Mouse (Mus musculus) neural tube, embryonic 12.5 days (tissue): ENCODE data around the gene Nlrc5. TPM values are rescaled to one million over a fixed set of nuclear protein-coding genes. Genes with fewer than 3 reads are reported as not detected.

Experiments
- ATAC-seq: fragments of 200-750 bp; cut with Nextera tagmentation; 2 replicates; pipeline ENCODE4 v1.8.0; 2017; ENCODE audit warnings: low read depth, mild to moderate bottlenecking, moderate TSS enrichment, moderate library complexity; ENCODE audit not compliant: low FRiP score
- H3K27ac ChIP-seq: fragments of 300-500 bp; sonication (generic); 2 replicates; pipeline ENCODE4 v1.5.1; 2016
- H3K27me3 ChIP-seq: fragments of 300-500 bp; sonication (generic); replicated peaks from 2 replicates; pipeline ENCODE4 v1.6.1; 2016; ENCODE audit warnings: mild to moderate bottlenecking
- H3K36me3 ChIP-seq: fragments of 300-500 bp; sonication (generic); 2 replicates; pipeline ENCODE4 v1.6.1; 2016; ENCODE audit warnings: mild to moderate bottlenecking
- H3K4me1 ChIP-seq: fragments of 300-500 bp; sonication (generic); 2 replicates; pipeline ENCODE4 v1.6.1; 2016
- H3K4me2 ChIP-seq: fragments of 300-500 bp; sonication (generic); replicated peaks from 2 replicates; pipeline ENCODE4 v1.6.1; 2016; ENCODE audit warnings: mild to moderate bottlenecking
- H3K4me3 ChIP-seq: fragments of 300-500 bp; sonication (generic); 2 replicates; pipeline ENCODE4 v1.5.1; 2016
- H3K9ac ChIP-seq: fragments of 300-500 bp; sonication (generic); 2 replicates; pipeline ENCODE4 v1.6.1; 2016; ENCODE audit warnings: mild to moderate bottlenecking
- H3K9me3 ChIP-seq: fragments of 300-500 bp; sonication (generic); 2 replicates; pipeline ENCODE4 v1.6.1; 2016; ENCODE audit warnings: mild to moderate bottlenecking
- WGBS: fragments of 180-500 bp; shearing (Covaris S2); methylation state at CpG from one replicate; pipeline ENCODE4 v1.1.7; 2016; 5-methylcytosine and 5-hydroxymethylcytosine counted together
- polyA plus RNA-seq: library from polyadenylated mRNA; unstranded; fragments of >200 nt; fragmentation: Nextera tagmentation; extraction: Ambion mirVana; gene quantifications from 2 replicates; pipeline ENCODE4 v1.2.1, GENCODE M21; 2016

The Nlrc5 gene
- polyA plus RNA-seq, 1 experiment from 2014 or later = 0.39 TPM

DNA sequence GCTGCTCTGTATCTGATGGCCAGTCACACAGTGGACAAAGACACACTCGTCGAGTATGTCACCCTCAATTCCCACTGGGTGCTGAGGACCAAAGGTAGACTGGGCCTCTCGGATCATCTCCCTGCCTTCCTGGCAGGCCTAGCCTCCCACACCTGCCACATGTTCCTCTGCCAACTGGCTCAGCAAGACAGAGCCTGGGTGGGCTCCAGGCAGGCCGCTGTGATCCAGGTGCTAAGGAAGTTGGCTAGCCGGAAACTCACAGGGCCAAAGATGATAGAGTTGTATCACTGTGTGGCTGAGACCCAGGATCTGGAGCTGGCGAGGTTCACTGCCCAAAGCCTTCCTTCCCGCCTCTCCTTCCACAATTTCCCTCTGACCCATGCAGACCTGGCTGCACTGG is 42.7 kb downstream of the Nlrc5 start:
- H3K27ac ChIP-seq = no peak overlapping the region
- H3K27me3 ChIP-seq = no peaks in the 10 kb centered on the region
- no peaks in the 10 kb centered on the region for H3K36me3 ChIP-seq
- no peak overlapping the region for H3K4me2 ChIP-seq
- H3K4me3 ChIP-seq = no peak overlapping the region
- H3K9me3 ChIP-seq = no peaks in the 10 kb centered on the region
- ATAC-seq = no peak
- H3K4me1 ChIP-seq = no peaks in the 10 kb centered on the region
- no peak overlapping the region for H3K9ac ChIP-seq
- WGBS = 84% methylated on average over 7 of the region's 7 CpGs

DNA sequence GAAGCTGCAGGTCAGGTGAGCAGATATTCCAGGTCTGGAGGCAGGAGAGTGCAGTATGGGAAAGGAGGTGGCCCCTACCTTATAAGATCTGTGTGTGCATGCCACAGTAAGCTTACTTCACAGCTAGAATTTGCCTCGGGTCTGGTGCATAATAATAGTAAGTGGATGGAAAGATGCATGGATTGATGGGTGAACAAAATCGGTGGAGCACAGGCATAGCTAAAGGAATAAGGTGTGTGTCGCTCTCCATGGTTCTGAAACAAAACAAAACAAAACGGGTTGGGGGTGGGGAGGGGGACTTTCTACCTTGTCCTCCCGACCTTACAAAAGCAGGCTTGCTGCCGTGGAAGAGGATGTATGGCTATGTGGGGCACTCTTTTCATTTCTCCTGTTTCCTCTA is 47.9 kb downstream of the Nlrc5 start:
- Histone ChIP-seq H3K27ac (no peak overlapping the region), H3K4me3 (no peak overlapping the region), H3K4me1 (no peaks in the 10 kb centered on the region), H3K9me3 (no peaks in the 10 kb centered on the region), H3K27me3 (no peaks in the 10 kb centered on the region), H3K4me2 (no peak overlapping the region), H3K9ac (no peak overlapping the region), H3K36me3 (no peaks in the 10 kb centered on the region)
- 15% methylated on average over 6 of the region's 6 CpGs for WGBS
- ATAC-seq = no peak

DNA sequence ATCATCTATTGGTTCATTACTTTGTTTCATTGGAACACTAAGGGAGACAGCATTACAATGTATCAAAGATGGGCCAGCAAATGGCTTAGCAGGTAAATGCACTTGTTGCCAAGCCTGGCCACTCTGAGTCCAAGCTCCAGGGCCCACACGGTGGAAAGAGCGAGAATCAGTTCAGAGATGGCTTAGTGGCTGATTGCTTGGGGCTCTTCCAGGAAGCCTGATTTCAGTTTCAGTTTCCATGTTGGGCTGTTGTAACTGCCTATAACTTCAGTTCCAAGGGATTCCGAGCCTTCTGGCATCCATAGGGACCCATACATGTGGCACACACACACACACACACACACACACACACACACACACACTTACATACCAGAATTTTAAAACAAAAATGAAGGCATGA is 51.1 kb downstream of the Nlrc5 start:
- Histone ChIP-seq H3K9ac (no peak overlapping the region), H3K4me2 (no peak overlapping the region), H3K9me3 (no peaks in the 10 kb centered on the region), H3K4me1 (no peaks in the 10 kb centered on the region), H3K27me3 (no peaks in the 10 kb centered on the region), H3K27ac (no peak overlapping the region), H3K36me3 (no peaks in the 10 kb centered on the region), H3K4me3 (no peak overlapping the region)
- ATAC-seq = no peak
- WGBS = 86% methylated on average over 3 of the region's 3 CpGs

DNA sequence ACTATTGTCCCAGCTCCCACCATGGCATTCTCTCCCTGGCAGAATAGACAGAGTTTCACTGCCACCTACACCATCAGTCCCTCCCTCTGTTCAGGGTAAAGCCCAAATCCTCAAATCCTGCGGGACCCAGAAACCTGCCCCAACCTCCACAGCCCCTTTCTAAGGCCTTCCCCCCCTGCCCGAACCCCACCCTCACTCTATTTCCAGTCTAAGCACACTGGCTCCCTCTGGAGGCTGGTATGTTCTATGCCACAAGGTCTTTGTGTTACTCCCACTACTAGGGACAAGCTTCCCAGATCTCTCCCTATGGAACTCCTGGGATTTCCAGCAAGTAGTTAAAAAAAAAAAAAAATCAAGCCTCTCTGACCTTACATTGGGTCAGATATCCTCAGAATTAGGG is 51.7 kb downstream of the Nlrc5 start:
- H3K27me3 ChIP-seq = no peaks in the 10 kb centered on the region
- no peaks in the 10 kb centered on the region for H3K9me3 ChIP-seq
- H3K9ac ChIP-seq = no peak overlapping the region
- no peaks in the 10 kb centered on the region for H3K4me1 ChIP-seq
- no peak for ATAC-seq
- WGBS = 31% methylated on average over 2 of the region's 2 CpGs
- H3K36me3 ChIP-seq = no peaks in the 10 kb centered on the region
- H3K4me2 ChIP-seq = no peak overlapping the region
- H3K27ac ChIP-seq = no peak overlapping the region
- H3K4me3 ChIP-seq = no peak overlapping the region

DNA sequence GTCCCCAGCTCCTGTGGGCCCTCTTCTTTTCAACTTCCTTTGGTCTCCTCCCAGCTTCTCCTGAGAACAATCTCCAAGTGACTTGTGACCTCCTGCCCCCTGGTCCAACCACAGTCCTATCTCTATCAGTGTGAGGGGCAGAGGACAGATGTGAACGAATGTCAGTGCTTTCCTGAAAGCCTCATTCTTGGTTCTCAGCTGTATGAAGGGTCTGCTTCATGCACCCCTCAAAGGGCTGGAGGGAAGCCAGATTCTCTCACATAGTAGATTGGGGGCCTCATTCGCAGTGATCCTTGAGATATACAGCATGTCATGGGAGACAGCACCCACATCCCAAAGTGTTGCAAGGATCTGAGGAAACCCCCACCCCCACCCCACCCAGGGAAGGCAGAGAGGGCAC is 53.9 kb downstream of the Nlrc5 start:
- no peaks in the 10 kb centered on the region for H3K36me3 ChIP-seq
- H3K27ac ChIP-seq = no peak overlapping the region
- no peaks in the 10 kb centered on the region for H3K27me3 ChIP-seq
- H3K9ac ChIP-seq = no peak overlapping the region
- ATAC-seq = no peak
- no peak overlapping the region for H3K4me3 ChIP-seq
- H3K4me1 ChIP-seq = peaks cover 3% of the 10 kb centered on the region
- no peaks in the 10 kb centered on the region for H3K9me3 ChIP-seq
- no peak overlapping the region for H3K4me2 ChIP-seq
- 70% methylated on average over 2 of the region's 2 CpGs for WGBS

DNA sequence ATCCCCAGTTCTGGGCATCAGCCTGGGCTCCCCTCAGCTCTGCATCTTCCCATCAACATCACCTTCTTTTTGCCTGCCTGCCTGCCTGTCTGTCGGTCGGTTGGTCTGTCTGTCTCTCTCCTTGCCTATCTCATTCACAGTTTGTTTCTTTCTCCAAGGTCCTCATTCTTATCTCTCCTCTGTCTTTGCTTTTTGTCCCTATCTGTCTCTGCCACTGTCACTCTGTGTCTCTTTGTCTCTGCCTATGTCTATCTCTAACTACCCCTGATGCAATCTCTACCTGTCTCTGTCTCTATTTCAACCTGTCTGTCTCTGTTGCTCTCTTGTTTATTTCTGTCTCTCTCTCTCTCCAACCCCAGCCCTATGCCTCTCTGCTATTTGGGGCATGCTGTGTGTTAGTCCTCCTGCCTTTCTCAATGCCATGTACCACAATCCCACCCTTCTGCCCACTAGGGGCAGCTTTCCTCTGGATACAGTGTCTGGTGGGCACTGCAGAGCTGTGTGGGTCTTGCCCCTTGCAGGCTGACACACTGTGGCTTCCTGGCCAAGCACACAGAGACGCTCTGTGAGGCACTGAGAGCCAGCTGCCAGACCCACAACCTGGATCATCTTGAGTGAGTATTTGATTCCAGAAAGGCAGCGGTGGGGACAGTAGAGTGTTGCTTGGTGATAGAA is 55.8 kb downstream of the Nlrc5 start:
- no peak for ATAC-seq
- 76% methylated on average over 4 of the region's 4 CpGs for WGBS

DNA sequence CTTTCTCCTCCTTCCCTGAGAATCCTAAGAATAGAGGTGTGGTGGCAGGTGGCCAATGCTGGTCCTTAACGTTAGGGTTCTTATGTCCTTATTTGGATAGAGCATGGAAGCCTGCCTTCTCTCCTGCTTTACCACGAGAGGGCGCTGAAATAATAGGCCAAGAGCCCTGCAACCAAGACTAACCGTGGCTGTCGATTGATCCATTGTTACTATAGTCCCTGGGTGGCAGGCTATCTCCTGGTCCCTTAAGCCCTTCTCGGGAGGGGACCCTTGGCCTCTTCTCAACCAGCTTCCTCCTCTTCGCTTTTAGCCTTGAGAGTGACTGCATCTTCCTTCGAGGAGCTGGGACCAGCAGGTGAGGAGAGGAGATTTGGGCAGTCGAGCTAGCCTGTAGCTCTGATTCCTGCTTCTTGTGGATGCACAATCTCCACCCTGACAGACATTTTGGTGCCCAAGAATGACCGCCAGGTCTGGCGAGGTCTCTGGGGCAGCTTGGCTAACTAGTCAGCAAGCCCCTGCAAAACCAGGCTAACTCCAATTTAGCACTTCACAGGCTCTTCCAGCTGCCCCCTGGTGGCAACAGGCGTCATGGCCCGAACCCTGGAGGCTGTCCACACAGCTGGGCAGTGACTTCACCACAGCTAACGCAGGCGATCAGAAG is 58.0 kb downstream of the Nlrc5 start:
- ATAC-seq = peak; percentile 89
- no peak overlapping the region for H3K27ac ChIP-seq
- 3% methylated on average over 15 of the region's 15 CpGs for WGBS
- H3K4me2 ChIP-seq = peak overlapping the region; percentile 60
- peaks cover 3% of the 10 kb centered on the region for H3K4me1 ChIP-seq
- H3K9ac ChIP-seq = 0 out of 2 replicates have a peak overlapping the region, but pooled peaks have one; percentile 17
- no peaks in the 10 kb centered on the region for H3K27me3 ChIP-seq
- peak overlapping the region; percentile 28 for H3K4me3 ChIP-seq
- no peaks in the 10 kb centered on the region for H3K36me3 ChIP-seq
- H3K9me3 ChIP-seq = no peaks in the 10 kb centered on the region

More for the DNA sequence above, 55.8 kb downstream of the Nlrc5 start:
- Histone ChIP-seq H3K9ac (no peak overlapping the region), H3K36me3 (no peaks in the 10 kb centered on the region), H3K4me3 (no peak overlapping the region), H3K4me2 (no peak overlapping the region), H3K27ac (no peak overlapping the region), H3K27me3 (no peaks in the 10 kb centered on the region), H3K4me1 (peaks cover 3% of the 10 kb centered on the region), H3K9me3 (no peaks in the 10 kb centered on the region)

DNA sequence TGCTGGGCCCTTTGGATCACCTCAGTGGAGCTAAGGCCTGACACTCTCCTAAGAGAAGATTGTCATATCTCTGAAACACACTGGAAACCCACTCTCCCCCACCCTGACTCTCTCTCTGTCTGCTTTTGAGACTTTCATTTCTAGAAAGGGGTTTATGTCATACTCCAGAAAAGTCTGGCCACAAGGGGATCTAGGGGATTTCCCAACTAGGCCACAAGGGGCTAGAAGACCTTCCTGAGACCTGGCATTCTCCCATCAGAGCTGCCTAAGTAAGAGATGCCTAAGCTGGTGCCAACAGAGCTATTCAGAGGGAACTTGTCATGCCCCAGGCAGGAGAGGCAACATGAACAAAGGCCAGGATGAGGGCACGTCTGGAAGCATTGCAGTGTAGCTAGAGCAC is 59.1 kb downstream of the Nlrc5 start:
- Histone ChIP-seq H3K4me1 (peaks cover 3% of the 10 kb centered on the region), H3K4me2 (no peak overlapping the region), H3K4me3 (no peak overlapping the region), H3K9me3 (no peaks in the 10 kb centered on the region), H3K27me3 (no peaks in the 10 kb centered on the region), H3K9ac (no peak overlapping the region), H3K36me3 (no peaks in the 10 kb centered on the region), H3K27ac (no peak overlapping the region)
- WGBS = 55% methylated on average over 1 of the region's 1 CpGs
- no peak for ATAC-seq

DNA sequence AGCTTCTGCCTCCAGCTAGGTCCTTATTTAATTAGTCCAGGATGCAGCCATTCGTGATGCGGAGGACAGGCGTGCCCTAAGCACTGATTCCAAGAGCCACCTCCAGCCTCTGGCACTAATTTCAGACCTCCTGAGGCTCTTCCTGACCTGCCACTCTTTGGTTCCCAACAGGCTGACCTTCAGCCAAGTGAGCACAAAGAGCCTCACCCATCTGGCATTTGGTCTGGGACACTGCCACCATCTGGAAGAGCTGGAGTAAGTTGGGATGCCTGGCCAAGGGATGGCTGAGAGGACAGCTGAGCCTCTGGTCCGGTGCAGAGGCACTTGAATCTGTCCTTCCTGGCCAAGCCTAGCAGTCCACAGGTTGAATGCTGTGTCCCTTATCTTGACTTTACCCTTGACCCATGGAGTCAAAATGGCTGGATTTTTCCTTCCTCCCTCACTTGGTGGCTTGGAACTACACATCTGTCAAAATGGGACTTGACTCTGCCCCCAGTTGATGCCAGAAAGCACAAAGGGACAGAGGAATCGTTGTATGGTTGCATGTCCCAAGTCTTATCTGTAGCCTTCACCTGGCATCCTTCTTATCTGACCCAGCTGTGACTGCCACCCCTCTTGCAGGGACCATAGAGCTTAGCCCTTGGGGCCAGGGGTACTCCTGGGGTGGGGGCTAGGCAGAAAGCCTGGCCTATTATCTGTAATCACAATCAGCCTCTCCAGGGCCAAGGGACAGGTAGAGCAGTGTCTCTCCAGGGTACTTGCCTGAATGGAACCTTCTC is 81.5 kb downstream of the Nlrc5 start:
- no peaks in the 10 kb centered on the region for H3K27me3 ChIP-seq
- no peaks in the 10 kb centered on the region for H3K9me3 ChIP-seq
- H3K27ac ChIP-seq = no peak overlapping the region
- H3K4me2 ChIP-seq = no peak overlapping the region
- H3K4me3 ChIP-seq = no peak overlapping the region
- H3K36me3 ChIP-seq = no peaks in the 10 kb centered on the region
- 65% methylated on average over 5 of the region's 5 CpGs for WGBS
- no peak for ATAC-seq
- no peaks in the 10 kb centered on the region for H3K4me1 ChIP-seq
- H3K9ac ChIP-seq = no peak overlapping the region

DNA sequence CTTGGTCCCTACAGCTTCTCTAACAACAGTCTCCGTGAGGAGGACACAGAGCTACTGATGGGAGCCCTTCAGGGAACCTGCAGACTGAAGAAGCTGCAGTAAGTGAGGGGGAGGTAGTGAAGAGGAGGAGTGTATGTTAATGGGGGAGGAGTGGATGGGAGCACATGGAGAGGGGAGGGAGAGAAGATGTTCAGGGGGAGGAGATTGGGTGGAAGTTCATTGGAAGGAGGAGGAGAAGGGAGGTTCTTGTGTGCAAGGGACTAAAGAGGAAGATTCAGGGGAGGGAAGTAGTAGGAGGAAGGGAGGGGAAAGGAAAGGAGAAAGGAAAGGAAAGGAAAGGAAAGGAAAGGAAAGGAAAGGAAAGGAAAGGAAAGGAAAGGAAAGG is 82.0 kb downstream of the Nlrc5 start:
- 21% methylated on average over 1 of the region's 1 CpGs for WGBS
- Histone ChIP-seq H3K4me2 (no peak overlapping the region), H3K4me3 (no peak overlapping the region), H3K36me3 (no peaks in the 10 kb centered on the region), H3K27me3 (no peaks in the 10 kb centered on the region), H3K9me3 (no peaks in the 10 kb centered on the region), H3K27ac (no peak overlapping the region), H3K9ac (no peak overlapping the region), H3K4me1 (no peaks in the 10 kb centered on the region)
- no peak for ATAC-seq

DNA sequence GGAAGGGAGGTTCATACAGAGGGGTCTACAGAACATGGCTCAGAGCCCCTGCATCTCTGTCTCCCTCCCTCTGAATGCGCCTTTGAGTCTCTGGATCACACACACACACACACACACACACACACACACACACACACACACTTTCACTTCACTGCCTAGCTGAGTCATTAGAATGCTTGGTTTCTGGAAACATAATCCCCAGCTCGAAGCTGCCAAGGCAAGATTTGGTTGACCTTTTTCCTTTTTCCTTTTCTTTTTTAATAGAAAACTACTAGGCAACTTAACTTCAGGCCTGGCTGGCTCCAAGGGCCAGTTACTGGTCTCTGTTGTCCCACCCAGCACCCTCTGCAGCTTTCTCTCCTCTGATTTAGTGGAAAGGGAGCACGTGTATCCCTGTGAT is 82.6 kb downstream of the Nlrc5 start:
- H3K4me2 ChIP-seq = no peak overlapping the region
- 74% methylated on average over 3 of the region's 3 CpGs for WGBS
- H3K36me3 ChIP-seq = no peaks in the 10 kb centered on the region
- H3K9me3 ChIP-seq = no peaks in the 10 kb centered on the region
- no peak for ATAC-seq
- H3K27ac ChIP-seq = no peak overlapping the region
- no peaks in the 10 kb centered on the region for H3K4me1 ChIP-seq
- no peak overlapping the region for H3K9ac ChIP-seq
- H3K4me3 ChIP-seq = no peak overlapping the region
- no peaks in the 10 kb centered on the region for H3K27me3 ChIP-seq

DNA sequence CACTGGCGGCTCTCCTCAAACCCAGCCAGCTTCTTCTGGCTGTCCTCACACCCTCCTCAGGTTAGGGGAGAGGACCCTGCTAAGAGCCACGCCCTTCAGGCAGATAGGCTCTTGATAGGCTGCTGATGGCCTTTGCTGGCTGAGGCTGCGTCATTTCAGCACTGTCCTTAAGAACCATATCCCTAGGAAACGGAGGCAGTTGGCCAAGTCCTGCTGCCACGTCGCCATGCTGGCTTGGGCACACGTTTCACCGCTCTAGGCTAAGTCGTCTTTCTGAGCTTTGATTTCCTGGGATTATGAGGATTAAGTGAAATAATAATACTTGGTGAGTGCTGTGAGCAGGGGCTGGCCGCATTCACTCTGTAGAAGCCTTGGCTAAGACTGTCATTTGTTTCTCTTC is 84.2 kb downstream of the Nlrc5 start:
- WGBS = 86% methylated on average over 10 of the region's 10 CpGs
- no peak for ATAC-seq
- H3K36me3 ChIP-seq = no peaks in the 10 kb centered on the region
- no peak overlapping the region for H3K9ac ChIP-seq
- H3K4me2 ChIP-seq = no peak overlapping the region
- no peaks in the 10 kb centered on the region for H3K27me3 ChIP-seq
- no peak overlapping the region for H3K27ac ChIP-seq
- H3K4me3 ChIP-seq = no peak overlapping the region
- H3K9me3 ChIP-seq = no peaks in the 10 kb centered on the region
- H3K4me1 ChIP-seq = no peaks in the 10 kb centered on the region
